In genomic region chr2:35549191-35549590, GRCm38 (mm10) we compare ENCODE assay signal across 21 mouse cellular contexts. TPM values are rescaled to one million over a fixed set of nuclear protein-coding genes. Genes with fewer than 3 reads are reported as not detected.
A peak's percentile ranks its signal among the peaks of the same experiment; 100 is the strongest.
DNase-seq lines count a peak whose midpoint lies in the region; ATAC-seq and TF ChIP-seq lines count a peak whose summit lies in the region.
"Had no signal": no experiment of that assay in that cellular context is flagged by ENCODE, and none has a peak within 500 bp of the region (broad histone marks: within the 10 kb centered on the region; RNA-seq: fewer than 3 reads in every experiment).

No protein-coding gene starts in this region.

- H3K4me1 ChIP-seq in stomach, embryonic 16.5 days (ENCODE audit: control insufficient read depth, insufficient read depth, low read length), result peaks cover 8% of the 10 kb centered on the region
- peaks cover 5% of the 10 kb centered on the region for H3K4me1 ChIP-seq in stomach, postnatal 0 days (replicated peaks; ENCODE audit: control insufficient read depth, insufficient read depth)
- H3K4me1 ChIP-seq in intestine, postnatal 0 days (replicated peaks; ENCODE audit: control insufficient read depth, insufficient read depth, low read length), result no peaks in the 10 kb centered on the region
- H3K4me1 ChIP-seq in kidney, embryonic 14.5 days (ENCODE audit: control insufficient read depth, insufficient read depth, low read length), result peaks cover 5% of the 10 kb centered on the region; the same call in 1 of the 2 replicates

- no peaks in the 10 kb centered on the region for H3K9me3 ChIP-seq in stomach, embryonic 16.5 days (replicated peaks; ENCODE audit: control insufficient read depth, low read length)
- no peaks in the 10 kb centered on the region for H3K9me3 ChIP-seq in stomach, postnatal 0 days (ENCODE audit: control insufficient read depth, low read length)
- no peaks in the 10 kb centered on the region for H3K9me3 ChIP-seq in intestine, postnatal 0 days (ENCODE audit: control insufficient read depth)
- no peaks in the 10 kb centered on the region for H3K9me3 ChIP-seq in kidney, embryonic 14.5 days (ENCODE audit: control insufficient read depth, low read length)
- H3K9me3 ChIP-seq: embryonic facial prominence, embryonic 10.5 days; embryonic facial prominence, embryonic 12.5 days; forebrain, embryonic 13.5 days; forebrain, embryonic 15.5 days had no signal

- no peak overlapping the region for H3K4me3 ChIP-seq in stomach, embryonic 16.5 days (replicated peaks; ENCODE audit: low read length)
- H3K4me3 ChIP-seq in stomach, postnatal 0 days (ENCODE audit: low read depth, low read length), result no peak overlapping the region
- no peak overlapping the region for H3K4me3 ChIP-seq in intestine, postnatal 0 days (ENCODE audit: low read depth, low read length)
- H3K4me3 ChIP-seq in gastrocnemius, adult 2 months, result no peak overlapping the region
- H3K4me3 ChIP-seq in kidney, embryonic 14.5 days (ENCODE audit: low read length), result no peak overlapping the region
- H3K4me3 ChIP-seq: embryonic facial prominence, embryonic 10.5 days; embryonic facial prominence, embryonic 12.5 days; forebrain, embryonic 13.5 days; forebrain, embryonic 15.5 days had no signal

- no peaks in the 10 kb centered on the region; the same call in 1 of the 2 replicates for H3K27me3 ChIP-seq in stomach, embryonic 16.5 days (ENCODE audit: control insufficient read depth, insufficient read depth, low read length)
- H3K27me3 ChIP-seq in stomach, postnatal 0 days (ENCODE audit: control insufficient read depth, insufficient read depth, low read length), result no peaks in the 10 kb centered on the region
- H3K27me3 ChIP-seq in intestine, postnatal 0 days (replicated peaks; ENCODE audit: control insufficient read depth, insufficient read depth, low read length), result no peaks in the 10 kb centered on the region
- no peaks in the 10 kb centered on the region for H3K27me3 ChIP-seq in kidney, embryonic 14.5 days (ENCODE audit: control insufficient read depth, insufficient read depth, low read length)
- H3K27me3 ChIP-seq: forebrain, embryonic 15.5 days; Patski had no signal

- TF ChIP-seq CTCF in stomach, postnatal 0 days (IDR thresholded peaks at IDR 0.05; ENCODE audit: low read depth), result no peak
- TF ChIP-seq CTCF in intestine, postnatal 0 days (IDR thresholded peaks at IDR 0.05; ENCODE audit: low read depth), result no peak
- TF ChIP-seq CTCF in gastrocnemius, adult 2 months (IDR thresholded peaks at IDR 0.05), result no peak

- no peak for DNase-seq in stomach, postnatal 0 days (ENCODE audit: low spot score)
- DNase-seq in 3T3-L1 (ENCODE audit: low read depth, low spot score), result peak; percentile 75
- DNase-seq in left cerebral cortex, postnatal 25 days (ENCODE audit: low spot score in 2 of 2), result no peak
- DNase-seq in gastrocnemius, adult 2 months, result no peak
- DNase-seq: adrenal gland, adult 8-10 months; adrenal gland, postnatal 14 days; adrenal gland, postnatal 36 days; cerebellum, adult 11-12 months; cerebellum, adult 2 months; cerebellum, postnatal 10 days; cerebellum, postnatal 25 days; forebrain, postnatal 0 days had no signal

- H3K27ac ChIP-seq in stomach, embryonic 16.5 days (ENCODE audit: low read length), result peak overlapping the region; percentile 26; the same call in 1 of the 2 replicates
- H3K27ac ChIP-seq in stomach, postnatal 0 days (replicated peaks), result no peak overlapping the region
- H3K27ac ChIP-seq in intestine, postnatal 0 days (ENCODE audit: low read depth, low read length), result no peak overlapping the region
- no peak overlapping the region for H3K27ac ChIP-seq in gastrocnemius, adult 2 months
- no peak overlapping the region for H3K27ac ChIP-seq in kidney, embryonic 14.5 days (ENCODE audit: low read depth, low read length)
- H3K27ac ChIP-seq: embryonic facial prominence, embryonic 10.5 days; embryonic facial prominence, embryonic 12.5 days; forebrain, embryonic 13.5 days; forebrain, embryonic 15.5 days had no signal

- no peak for TF ChIP-seq EP300 in stomach, postnatal 0 days (optimal IDR thresholded peaks at IDR 0.05)

- no peak overlapping the region for H3K4me2 ChIP-seq in stomach, embryonic 16.5 days (ENCODE audit: low read depth, low read length)
- H3K4me2 ChIP-seq in stomach, postnatal 0 days (replicated peaks; ENCODE audit: low read depth), result no peak overlapping the region
- H3K4me2 ChIP-seq in intestine, postnatal 0 days (replicated peaks; ENCODE audit: low read depth), result no peak overlapping the region
- no peak overlapping the region for H3K4me2 ChIP-seq in kidney, embryonic 14.5 days (replicated peaks; ENCODE audit: low read depth, low read length)
- H3K4me2 ChIP-seq: embryonic facial prominence, embryonic 12.5 days; forebrain, embryonic 13.5 days; forebrain, embryonic 15.5 days had no signal

- 36% methylated on average over 4 of the region's 4 CpGs for WGBS in stomach, embryonic 16.5 days
- WGBS in stomach, postnatal 0 days, result 35% methylated on average over 4 of the region's 4 CpGs
- WGBS in intestine, postnatal 0 days, result 21% methylated on average over 4 of the region's 4 CpGs
- 31% methylated on average over 4 of the region's 4 CpGs for WGBS in kidney, embryonic 14.5 days

- H3K36me3 ChIP-seq in stomach, embryonic 16.5 days (ENCODE audit: control insufficient read depth, insufficient read depth, low read length), result no peaks in the 10 kb centered on the region
- no peaks in the 10 kb centered on the region for H3K36me3 ChIP-seq in stomach, postnatal 0 days (ENCODE audit: control insufficient read depth, insufficient read depth, low read length)
- no peaks in the 10 kb centered on the region for H3K36me3 ChIP-seq in intestine, postnatal 0 days (ENCODE audit: control insufficient read depth, insufficient read depth)
- H3K36me3 ChIP-seq in kidney, embryonic 14.5 days (ENCODE audit: control insufficient read depth, insufficient read depth, low read length), result no peaks in the 10 kb centered on the region
- H3K36me3 ChIP-seq: embryonic facial prominence, embryonic 10.5 days; embryonic facial prominence, embryonic 12.5 days; forebrain, embryonic 15.5 days had no signal

- intact Hi-C loops in left cerebral cortex, postnatal 25 days (cut with DNase I), result loop anchor here (10.0 kb wide), 1 partner anchor 666 kb away; no protein-coding TSS in a partner anchor
- intact Hi-C loops in gastrocnemius, adult 2 months (cut with DNase I), result loop anchor here (5.0 to 10.0 kb wide), 4 partner anchors 33 to 98 kb away; no protein-coding TSS in a partner anchor

- no peak for ATAC-seq in stomach, embryonic 16.5 days (ENCODE audit: insufficient read depth, low FRiP score)
- no peak for ATAC-seq in stomach, postnatal 0 days (ENCODE audit: low FRiP score, low TSS enrichment)
- peak; percentile 28; the same call in 1 of the 2 replicates for ATAC-seq in intestine, postnatal 0 days
- no peak for ATAC-seq in kidney, embryonic 14.5 days (ENCODE audit: low FRiP score, low TSS enrichment)
- ATAC-seq: activated CD4-positive, CD25-positive, alpha-beta regulatory T cell, adult 4 months; forebrain, embryonic 13.5 days; forebrain, embryonic 15.5 days; forebrain, postnatal 0 days; Patski had no signal

- H3K9ac ChIP-seq in stomach, embryonic 16.5 days (ENCODE audit: low read length), result peak overlapping the region; percentile 33; the same call in 1 of the 2 replicates
- H3K9ac ChIP-seq in stomach, postnatal 0 days (ENCODE audit: low read length), result no peak overlapping the region
- no peak overlapping the region for H3K9ac ChIP-seq in intestine, postnatal 0 days (ENCODE audit: low read depth, low read length)
- no peak overlapping the region for H3K9ac ChIP-seq in kidney, embryonic 14.5 days (ENCODE audit: low read depth, low read length)
- H3K9ac ChIP-seq: embryonic facial prominence, embryonic 12.5 days; forebrain, embryonic 13.5 days; forebrain, embryonic 15.5 days; forebrain, postnatal 0 days had no signal

RNA-seq across cellular contexts. Expression of gene Dab2ip, which starts 8.9 kb away (rescaled TPM):
- 29.2 and 31.2 TPM in 2 replicates for polyA plus RNA-seq in stomach, embryonic 16.5 days (2015; fragmentation: Nextera tagmentation; extraction: Ambion mirVana)
- polyA plus RNA-seq in stomach, postnatal 0 days (2015; fragmentation: Nextera tagmentation; extraction: Ambion mirVana), result 46.4 and 48.1 TPM in 2 replicates
- polyA plus RNA-seq in intestine, postnatal 0 days (2015; fragmentation: Nextera tagmentation; extraction: Ambion mirVana), result 41.3 and 48.5 TPM in 2 replicates
- 100 to 1,000 TPM; 143 to 154 TPM for total RNA-seq in left cerebral cortex, postnatal 25 days (2021)
- total RNA-seq in gastrocnemius, adult 2 months (2021), result 10 to 100 TPM; 38.2 to 52.0 TPM
- 36.0 and 42.4 TPM in 2 replicates for polyA plus RNA-seq in kidney, embryonic 14.5 days (2014; fragmentation: Nextera tagmentation; extraction: Ambion mirVana)
